Mouse (Mus musculus): ENCODE results near the gene Med12l. TPM values are rescaled to one million over a fixed set of nuclear protein-coding genes. Genes with fewer than 3 reads are reported as not detected.

The Med12l gene
- total and polyA plus RNA-seq, 3 experiments: 2.5 to 8.2 (median 6.9) TPM

DNA sequence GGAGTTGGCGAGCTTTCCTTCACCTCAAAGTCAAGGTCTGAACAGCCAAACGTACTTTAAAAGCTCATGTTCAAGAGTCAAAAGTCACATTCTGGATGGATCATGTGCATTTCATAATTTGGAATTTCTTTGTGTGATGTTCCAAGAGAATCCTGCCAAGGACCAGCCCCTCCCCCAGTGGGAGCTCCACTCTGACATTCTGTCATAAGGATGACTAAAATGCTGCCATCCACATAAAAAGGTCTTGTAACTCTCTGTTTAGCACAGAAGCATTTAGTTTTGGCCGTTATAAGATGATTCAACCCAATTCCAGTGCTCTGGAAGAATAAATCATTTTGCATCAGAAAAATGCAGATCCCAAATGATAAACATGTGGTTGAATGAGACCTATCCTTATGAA lies 348.5 kb downstream of the Med12l start:
- no peak overlapping the region for H3K27ac ChIP-seq
- H3K9ac ChIP-seq (ENCODE audit: low read depth, low read length): no peak overlapping the region
- H3K36me3 ChIP-seq (ENCODE audit: control insufficient read depth, insufficient read depth, low read length): no peaks in the 10 kb centered on the region
- no peaks in the 10 kb centered on the region for H3K4me1 ChIP-seq (ENCODE audit: control insufficient read depth, insufficient read depth, low read length)
- H3K27me3 ChIP-seq (ENCODE audit: control insufficient read depth, insufficient read depth, low read length): no peaks in the 10 kb centered on the region
- intact Hi-C loops (cut with DNase I): no loop called here
- no peak overlapping the region for H3K4me3 ChIP-seq
- TF ChIP-seq CTCF (IDR thresholded peaks at IDR 0.05): no peak
- DNase-seq: no peak
- WGBS: 81% methylated on average over 3 of the region's 3 CpGs
- H3K79me2 ChIP-seq (replicated peaks; ENCODE audit: control insufficient read depth, insufficient read depth, low read length): no peaks in the 10 kb centered on the region

DNA sequence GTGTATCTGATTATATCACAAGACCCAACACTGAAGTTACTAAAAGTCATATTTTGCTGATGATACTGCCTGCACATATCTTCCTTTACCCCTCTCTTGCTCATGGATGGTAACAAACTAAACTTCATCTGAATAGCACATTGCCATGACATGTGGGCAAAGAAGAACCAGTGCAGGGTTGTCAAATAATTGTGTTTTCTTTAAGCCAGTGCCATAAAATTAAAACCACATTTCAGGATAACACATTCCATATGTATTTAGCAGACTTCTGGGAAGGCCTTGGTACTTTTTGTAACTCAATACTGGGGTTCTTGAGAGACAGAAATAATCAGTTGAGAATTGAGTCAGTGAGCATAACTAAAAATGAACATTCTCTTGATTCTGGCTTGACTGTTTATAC lies 354.5 kb downstream of the Med12l start:
- TF ChIP-seq POLR2A (IDR thresholded peaks at IDR 0.05; ENCODE audit: insufficient read depth, low read depth, low read length): no peak
- no peak for TF ChIP-seq EP300 (IDR thresholded peaks at IDR 0.05; ENCODE audit: insufficient read depth, low read depth, low read length)
- TF ChIP-seq CTCF (IDR thresholded peaks at IDR 0.05): no peak
- H3K27ac ChIP-seq: no peak overlapping the region
- no peaks in the 10 kb centered on the region for H3K79me2 ChIP-seq (replicated peaks; ENCODE audit: control insufficient read depth, insufficient read depth, low read length)
- no peak overlapping the region for H3K9ac ChIP-seq (ENCODE audit: low read depth, low read length)
- H3K4me3 ChIP-seq: no peak overlapping the region
- DNase-seq: no peak
- H3K36me3 ChIP-seq (ENCODE audit: control insufficient read depth, insufficient read depth, low read length): no peaks in the 10 kb centered on the region
- no peaks in the 10 kb centered on the region for H3K27me3 ChIP-seq (ENCODE audit: control insufficient read depth, insufficient read depth, low read length)
- no peaks in the 10 kb centered on the region for H3K4me1 ChIP-seq (ENCODE audit: control insufficient read depth, insufficient read depth, low read length)
- intact Hi-C loops (cut with DNase I): no loop called here

DNA sequence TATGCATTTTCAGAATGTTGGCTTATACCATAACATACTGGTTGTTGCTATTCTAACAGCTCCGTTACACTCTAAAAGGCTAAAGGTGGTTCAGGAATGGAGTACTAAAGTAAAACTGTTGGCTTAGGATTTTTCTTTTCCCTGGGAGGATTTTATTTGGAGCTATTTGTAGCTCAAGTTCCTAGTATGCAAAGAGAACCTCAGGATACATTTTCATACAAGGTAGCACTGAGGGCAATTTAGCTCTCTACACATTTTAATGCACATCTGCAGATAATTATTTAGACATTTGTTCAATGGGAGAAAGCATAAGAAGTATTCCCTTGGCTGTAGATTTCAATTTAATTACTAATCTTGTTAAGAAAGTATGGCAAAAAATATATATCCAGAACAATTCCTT lies 356.3 kb downstream of the Med12l start:
- no peak for DNase-seq
- no peaks in the 10 kb centered on the region for H3K4me1 ChIP-seq (ENCODE audit: control insufficient read depth, insufficient read depth, low read length)
- no peaks in the 10 kb centered on the region for H3K79me2 ChIP-seq (replicated peaks; ENCODE audit: control insufficient read depth, insufficient read depth, low read length)
- no peaks in the 10 kb centered on the region for H3K36me3 ChIP-seq (ENCODE audit: control insufficient read depth, insufficient read depth, low read length)
- intact Hi-C loops (cut with DNase I): no loop called here
- no peak overlapping the region for H3K9ac ChIP-seq (ENCODE audit: low read depth, low read length)
- no peak overlapping the region for H3K4me3 ChIP-seq
- no peak for TF ChIP-seq EP300 (IDR thresholded peaks at IDR 0.05; ENCODE audit: insufficient read depth, low read depth, low read length)
- TF ChIP-seq CTCF (IDR thresholded peaks at IDR 0.05): no peak
- no peak for TF ChIP-seq POLR2A (IDR thresholded peaks at IDR 0.05; ENCODE audit: insufficient read depth, low read depth, low read length)
- 87% methylated on average over 1 of the region's 1 CpGs for WGBS
- no peaks in the 10 kb centered on the region for H3K27me3 ChIP-seq (ENCODE audit: control insufficient read depth, insufficient read depth, low read length)
- no peak overlapping the region for H3K27ac ChIP-seq

Other genes starting within 250 kb of the Med12l start
- under 1 TPM; 0.20 to 0.21 TPM for gene Mindy4b-ps, start 183.5 kb upstream of the Med12l start, total RNA-seq (2021)
- gene Mindy4b-ps, start 183.5 kb upstream of the Med12l start, polyA plus RNA-seq (2012; rRNA removed): 0.31 and 0.67 TPM in 2 replicates
- not detected for gene Clrn1, start 120.5 kb upstream of the Med12l start, total RNA-seq (2021)
- gene Clrn1, start 120.5 kb upstream of the Med12l start, polyA plus RNA-seq (2012; rRNA removed): not detected in 2 replicates
- gene Gpr171, start 96.0 kb downstream of the Med12l start, total RNA-seq (2021): under 1 TPM; 0.23 to 0.30 TPM
- gene Gpr171, start 96.0 kb downstream of the Med12l start, polyA plus RNA-seq (2012; rRNA removed): 0.12 and 0.31 TPM in 2 replicates
- gene P2ry14, start 147.8 kb downstream of the Med12l start, total RNA-seq (2021): 1 to 10 TPM; 4.3 to 4.4 TPM
- gene P2ry14, start 147.8 kb downstream of the Med12l start, polyA plus RNA-seq (2012; rRNA removed): 3.4 and 6.7 TPM in 2 replicates
- gene Gpr87, start 189.3 kb downstream of the Med12l start, total RNA-seq (2021): not detected
- gene Gpr87, start 189.3 kb downstream of the Med12l start, polyA plus RNA-seq (2012; rRNA removed): not detected in 2 replicates
- under 1 TPM; 0.39 to 0.97 TPM for gene P2ry13, start 205.1 kb downstream of the Med12l start, total RNA-seq (2021)
- 0.92 and 1.6 TPM in 2 replicates for gene P2ry13, start 205.1 kb downstream of the Med12l start, polyA plus RNA-seq (2012; rRNA removed)

Data from heart, adult 2 months (tissue).